Mouse (Mus musculus) bone marrow macrophage, adult 2 months (primary cell): Measurements from ENCODE around the gene Tanc2.

Experiments
- CTCF ChIP-seq: IDR thresholded peaks from 2 replicates; pipeline ENCODE4 v1.5.1; 2012; ENCODE audit warnings: low read depth, mild to moderate bottlenecking, low read length, moderate library complexity
- POLR2A ChIP-seq: IDR thresholded peaks from 2 replicates; pipeline ENCODE4 v1.6.1; 2012; ENCODE audit warnings: mild to moderate bottlenecking, low read depth, low read length, borderline replicate concordance

DNA sequence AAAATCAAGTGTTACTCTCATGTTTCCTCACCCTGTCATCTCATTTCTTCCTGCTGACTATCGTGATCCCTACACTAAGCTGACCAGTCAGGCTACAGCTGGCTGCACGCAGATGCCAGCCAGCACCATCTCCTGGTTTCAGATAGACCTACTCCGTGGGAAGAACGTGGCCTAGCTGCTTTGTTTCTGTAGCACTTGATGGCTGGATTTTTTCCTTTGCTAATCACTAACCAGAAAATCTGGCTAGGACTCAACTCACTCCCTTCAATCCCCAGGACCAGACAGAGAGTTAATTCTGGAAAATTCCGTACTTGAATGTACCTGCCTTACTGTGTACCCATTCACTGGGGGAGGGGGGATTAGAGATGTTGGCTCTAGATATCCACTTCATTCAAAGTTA lies 338.4 kb downstream of the Tanc2 start:
- TF ChIP-seq POLR2A (no peak), CTCF (no peak)
